Mouse (Mus musculus): ENCODE data around the gene Arglu1. TPM values are rescaled to one million over a fixed set of nuclear protein-coding genes. Genes with fewer than 3 reads are reported as not detected.

The Arglu1 gene
- 10 to 100 TPM; 88.1 to 95.1 TPM for total RNA-seq (2021)
- long read RNA-seq, experiment 1, transcript Arglu1-201 (4 exons, 3,197 nt): major isoform, 65 of 87 reads
- long read RNA-seq, experiment 1, transcript Arglu1-204 (3 exons, 3,559 nt): minor isoform, 7 of 87 reads
- long read RNA-seq, experiment 1, partial matches to known transcripts: 4 of 87 reads
- long read RNA-seq, experiment 1, other reads (novel, unspliced or antisense): 11 of 87 reads
- long read RNA-seq, experiment 2, transcript Arglu1-204 (3 exons, 3,559 nt): minor isoform, 5 of 91 reads
- long read RNA-seq, experiment 2, transcript Arglu1-201 (4 exons, 3,197 nt): major isoform, 74 of 91 reads
- long read RNA-seq, experiment 2, partial matches to known transcripts: 1 of 91 reads
- long read RNA-seq, experiment 2, other reads (novel, unspliced or antisense): 11 of 91 reads

DNA sequence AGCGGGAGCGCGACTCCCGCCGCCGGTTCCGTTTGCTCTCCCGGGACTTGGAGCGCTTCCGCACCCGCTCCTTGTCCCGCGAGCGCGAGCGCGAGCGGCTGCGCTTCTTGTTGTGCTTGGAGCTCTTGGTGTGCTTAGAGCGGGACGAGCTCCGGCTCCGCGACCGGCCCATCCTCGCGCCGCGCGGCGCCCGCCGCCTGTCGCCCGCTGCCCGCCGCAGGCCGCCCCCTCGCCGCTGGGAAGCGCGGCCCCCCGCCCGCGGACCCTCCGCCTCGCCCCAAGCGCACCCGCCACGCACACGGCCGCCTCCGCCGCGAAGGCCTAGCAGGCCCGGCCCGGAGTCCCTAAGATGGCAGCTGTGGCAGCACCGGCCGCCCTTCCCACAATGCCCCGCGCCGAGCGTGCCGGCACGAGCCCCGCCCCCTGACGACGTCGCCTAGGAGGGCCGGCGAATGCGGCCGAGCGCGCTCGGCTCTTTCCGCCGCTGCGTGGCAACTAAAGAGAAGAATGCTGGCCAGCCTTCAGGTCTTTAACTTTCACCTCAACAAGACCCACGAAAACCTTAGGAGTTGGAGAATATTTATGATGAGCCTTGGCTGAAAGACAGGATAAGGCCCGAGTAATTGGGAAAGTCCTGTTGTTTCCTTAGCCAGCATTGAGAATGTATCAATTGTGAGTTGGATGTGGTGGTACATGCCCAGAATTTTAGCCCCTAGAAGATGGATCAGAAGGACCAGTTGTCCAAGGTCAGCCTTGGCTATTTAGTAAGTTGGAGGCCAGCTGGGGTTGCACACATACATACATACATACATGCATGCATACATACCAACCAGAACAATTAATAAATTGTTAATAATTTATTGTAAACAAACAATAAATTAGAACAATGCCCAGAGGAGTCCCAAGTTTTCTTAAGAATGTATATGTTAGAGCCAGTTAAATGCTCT lies at the start of gene Arglu1:
Gene Arglu1, minus strand, starts transcription at position 376 of the 947 bp plus-strand sequence.
- peak; percentile 98 to 99 for DNase-seq (ENCODE audit: low spot score in 2 of 2)
- intact Hi-C loops (cut with DNase I): no loop called here

DNA sequence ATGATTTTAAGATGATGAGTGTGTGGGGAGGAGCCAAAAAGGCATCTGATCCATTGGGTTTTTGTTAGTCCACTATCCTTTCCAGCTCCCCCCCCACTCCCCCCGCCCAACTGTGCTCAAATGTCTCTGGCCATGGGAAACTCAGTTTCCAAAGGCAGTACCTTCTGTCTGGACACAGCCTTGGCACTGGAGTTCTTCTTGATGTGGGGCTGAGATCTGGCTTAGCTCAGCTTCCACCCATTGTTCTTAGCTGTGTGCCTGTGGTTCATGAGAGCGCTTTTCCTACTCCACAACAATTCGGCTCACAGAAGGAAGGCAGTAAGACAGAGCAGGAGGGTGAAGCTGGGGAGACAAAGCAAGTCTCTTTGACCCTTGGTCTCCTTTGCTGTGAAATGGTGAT lies 47.0 kb upstream of the Arglu1 start:
- intact Hi-C loops (cut with DNase I): no loop called here

DNA sequence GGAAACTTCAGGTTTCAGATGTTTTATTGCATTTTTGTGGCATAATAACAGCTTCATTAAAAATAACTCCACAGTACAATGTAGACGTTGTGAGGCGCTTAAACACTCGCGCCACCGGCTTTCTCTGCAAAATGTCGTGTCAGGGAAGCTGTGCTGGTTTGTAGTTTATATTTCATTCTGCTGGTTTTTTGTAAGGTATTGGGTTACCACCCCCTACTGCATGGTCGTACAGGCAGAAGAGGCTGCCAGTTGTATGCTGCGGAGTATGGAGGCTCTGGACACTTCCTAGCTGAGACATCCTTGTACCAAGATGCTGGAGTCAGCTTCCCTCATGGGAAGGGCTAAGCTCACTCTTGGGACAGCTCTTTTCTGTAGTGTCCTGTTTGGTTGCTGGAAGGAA lies 46.5 kb upstream of the Arglu1 start:
- intact Hi-C loops (cut with DNase I): no loop called here
- no peak for DNase-seq (ENCODE audit: low spot score in 2 of 2)

More for the DNA sequence above, 47.0 kb upstream of the Arglu1 start:
- DNase-seq (ENCODE audit: low spot score in 2 of 2): no peak

DNA sequence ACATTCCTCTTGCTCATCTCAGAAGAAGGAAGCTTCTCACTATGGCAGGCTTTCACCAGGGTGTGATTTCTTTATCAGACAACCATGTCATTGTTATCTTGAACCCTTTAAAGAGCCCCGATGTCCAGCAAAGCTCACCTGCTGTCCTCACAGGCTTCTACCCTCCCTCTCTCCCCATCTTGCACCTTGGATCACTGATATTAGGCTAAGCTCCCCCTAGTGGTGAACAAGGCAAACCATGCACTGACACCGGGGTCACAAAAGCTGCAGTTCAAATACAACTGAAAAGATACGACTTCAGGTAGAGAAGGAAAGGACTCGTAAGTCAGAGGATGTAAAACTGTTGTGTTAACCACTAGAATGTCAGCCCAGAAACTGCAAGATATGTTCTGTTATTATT lies 43.5 kb upstream of the Arglu1 start:
- intact Hi-C loops (cut with DNase I): no loop called here
- no peak for DNase-seq (ENCODE audit: low spot score in 2 of 2)

DNA sequence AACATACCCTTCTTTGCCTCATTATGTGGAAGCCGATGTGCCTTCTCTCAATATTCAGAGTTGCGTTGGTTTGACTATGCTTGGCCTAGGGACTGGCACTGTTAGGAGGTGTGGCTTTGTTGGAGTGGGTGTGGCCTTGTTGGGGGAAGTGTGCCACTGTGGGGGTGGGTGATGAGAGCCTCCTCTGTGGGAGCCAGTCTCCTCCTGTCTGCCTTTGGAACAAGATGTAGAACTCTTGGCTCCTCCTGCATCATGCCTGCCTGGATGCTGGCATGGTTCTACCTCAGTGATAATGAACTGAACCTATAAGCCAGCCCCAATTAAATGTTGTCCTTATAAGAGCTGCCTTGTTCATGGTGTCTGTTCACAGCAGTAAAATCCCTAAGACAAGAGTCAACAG lies 38.3 kb upstream of the Arglu1 start:
- intact Hi-C loops (cut with DNase I): no loop called here
- no peak for DNase-seq (ENCODE audit: low spot score in 2 of 2)

DNA sequence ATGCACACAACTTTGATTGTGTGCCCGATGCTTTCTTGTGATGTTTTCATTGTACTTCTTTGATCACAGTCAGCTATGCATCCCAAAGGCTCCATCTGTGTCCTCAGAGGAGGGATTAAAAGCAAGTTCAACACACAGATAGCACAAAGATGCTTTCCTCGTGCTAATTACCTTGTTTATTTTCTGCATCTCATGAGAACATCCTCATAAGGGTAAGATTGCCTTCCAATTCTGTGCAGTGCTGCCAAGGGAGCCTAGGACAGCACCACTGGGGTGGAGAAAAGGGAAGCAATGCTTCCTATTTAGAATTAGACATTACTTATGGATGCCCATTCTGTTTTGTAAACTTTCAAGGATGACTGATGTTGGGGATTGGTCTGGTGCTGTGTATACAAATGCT lies 36.2 kb upstream of the Arglu1 start:
- intact Hi-C loops (cut with DNase I): no loop called here
- no peak for DNase-seq (ENCODE audit: low spot score in 2 of 2)

DNA sequence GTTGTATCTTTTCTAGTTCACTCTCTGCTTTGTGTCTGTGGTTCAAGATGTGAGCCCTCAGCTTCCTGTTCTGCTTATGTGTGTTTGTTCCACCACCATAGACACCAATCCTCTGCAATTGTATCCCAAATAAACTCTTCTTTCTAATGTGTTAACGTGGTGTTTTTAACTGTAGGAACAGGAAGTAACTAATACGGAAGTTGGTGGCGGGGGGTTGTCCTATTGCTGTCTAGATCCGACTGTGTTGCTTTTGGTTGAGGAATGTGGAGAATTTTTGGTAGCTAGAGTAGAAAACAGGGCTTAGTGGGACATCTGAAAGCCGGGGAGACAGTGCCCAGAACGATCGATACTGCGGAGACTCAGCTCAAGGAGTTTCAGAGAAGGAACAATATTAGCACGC lies 14.5 kb upstream of the Arglu1 start:
- DNase-seq (ENCODE audit: low spot score in 2 of 2): no peak
- intact Hi-C loops (cut with DNase I): no loop called here

DNA sequence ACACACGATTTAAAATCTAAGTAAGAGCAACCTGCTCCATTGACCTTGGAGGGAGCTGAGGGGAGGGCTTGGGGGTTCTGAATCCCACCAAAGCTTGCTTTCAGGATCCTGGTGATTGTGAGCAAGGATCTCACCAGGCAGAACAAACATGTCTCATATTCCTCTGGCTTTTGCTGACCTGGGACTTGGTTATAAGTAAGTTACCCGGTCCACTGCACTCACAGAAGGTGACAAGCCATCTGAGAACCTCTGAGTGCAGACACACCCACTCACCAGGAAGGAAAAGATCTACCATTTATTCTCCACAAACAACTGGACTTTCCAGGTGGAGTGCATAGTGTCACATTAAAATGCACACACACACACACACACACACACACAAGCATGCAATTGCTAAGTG lies 13.3 kb upstream of the Arglu1 start:
- DNase-seq (ENCODE audit: low spot score in 2 of 2): no peak
- intact Hi-C loops (cut with DNase I): no loop called here

DNA sequence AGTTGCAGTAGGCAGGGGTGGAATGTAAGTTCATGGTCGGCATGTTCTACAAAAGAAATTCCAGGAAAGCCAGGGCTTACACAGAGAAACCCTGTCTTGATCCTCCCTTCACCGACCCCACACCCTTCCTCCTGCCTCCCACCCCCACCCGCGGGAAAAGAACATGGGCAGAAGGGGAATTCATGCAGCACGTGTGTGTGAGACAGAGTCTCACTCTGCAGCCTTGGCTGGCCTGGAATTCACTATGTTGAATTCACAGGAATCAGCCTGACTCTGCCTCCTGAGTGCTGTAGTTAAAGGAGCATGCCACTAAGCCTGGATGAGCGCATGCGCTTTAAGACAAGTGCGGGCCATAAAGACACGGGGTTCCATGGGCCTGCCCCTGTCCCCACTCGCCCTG lies 10.5 kb upstream of the Arglu1 start:
- intact Hi-C loops (cut with DNase I): no loop called here
- no peak for DNase-seq (ENCODE audit: low spot score in 2 of 2)

DNA sequence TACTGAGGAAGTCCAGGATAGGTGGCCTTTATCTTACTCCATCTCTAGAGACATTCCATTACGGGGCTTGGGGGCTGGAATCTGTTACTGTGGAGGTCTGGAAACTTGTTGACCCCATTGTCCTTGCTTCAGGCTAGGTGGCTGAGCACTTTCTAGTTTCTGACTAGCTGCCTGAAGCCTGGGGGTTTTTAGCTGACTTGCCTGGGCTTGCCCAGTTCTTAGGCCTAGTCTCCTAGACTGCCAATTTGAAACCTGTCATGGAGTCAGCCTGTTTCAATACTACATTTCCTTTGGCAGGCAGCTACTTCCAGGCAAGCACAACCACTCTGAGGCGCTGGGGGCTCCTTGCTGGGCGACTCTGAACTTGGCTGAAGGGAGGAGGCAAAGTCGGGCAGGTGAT lies 9.9 kb upstream of the Arglu1 start:
- intact Hi-C loops (cut with DNase I): no loop called here

DNA sequence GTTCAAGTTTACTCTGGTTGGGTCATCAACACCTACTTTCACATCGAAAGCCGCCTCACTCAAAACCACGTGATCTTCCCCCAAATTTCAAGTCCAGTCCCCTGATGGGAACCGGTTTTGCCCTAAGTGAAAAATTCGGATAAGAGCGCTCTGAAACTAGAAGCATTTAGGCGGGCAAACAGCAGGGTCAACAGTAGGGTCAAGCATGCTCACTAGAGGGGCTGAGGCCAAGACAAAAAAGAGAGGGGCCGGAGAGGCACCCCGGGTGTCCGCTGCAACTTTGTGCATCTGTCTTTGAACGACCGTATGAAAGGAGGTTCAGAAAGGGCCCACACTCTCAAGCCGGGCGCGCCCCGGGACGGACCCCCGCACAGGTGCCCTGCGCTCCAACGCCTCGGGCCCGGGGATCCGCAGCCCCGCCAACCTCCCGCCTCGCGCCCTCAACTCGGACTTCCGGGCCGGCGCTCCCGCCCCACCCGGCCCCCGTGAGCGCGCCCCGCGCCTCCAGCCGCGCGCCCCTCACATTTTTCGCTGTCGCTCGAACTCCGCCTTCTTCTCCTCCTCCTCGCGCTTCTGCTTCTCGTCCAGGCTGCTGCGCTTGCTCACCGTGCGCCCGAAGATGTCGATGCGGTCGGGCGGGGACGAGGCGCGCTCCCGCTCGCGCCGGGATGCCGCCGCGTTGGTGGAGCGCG lies 721 bp downstream of the Arglu1 start:
- intact Hi-C loops (cut with DNase I): no loop called here
- DNase-seq (ENCODE audit: low spot score in 2 of 2): peak; percentile 64 to 73

More for the DNA sequence above, 9.9 kb upstream of the Arglu1 start:
- no peak for DNase-seq (ENCODE audit: low spot score in 2 of 2)

DNA sequence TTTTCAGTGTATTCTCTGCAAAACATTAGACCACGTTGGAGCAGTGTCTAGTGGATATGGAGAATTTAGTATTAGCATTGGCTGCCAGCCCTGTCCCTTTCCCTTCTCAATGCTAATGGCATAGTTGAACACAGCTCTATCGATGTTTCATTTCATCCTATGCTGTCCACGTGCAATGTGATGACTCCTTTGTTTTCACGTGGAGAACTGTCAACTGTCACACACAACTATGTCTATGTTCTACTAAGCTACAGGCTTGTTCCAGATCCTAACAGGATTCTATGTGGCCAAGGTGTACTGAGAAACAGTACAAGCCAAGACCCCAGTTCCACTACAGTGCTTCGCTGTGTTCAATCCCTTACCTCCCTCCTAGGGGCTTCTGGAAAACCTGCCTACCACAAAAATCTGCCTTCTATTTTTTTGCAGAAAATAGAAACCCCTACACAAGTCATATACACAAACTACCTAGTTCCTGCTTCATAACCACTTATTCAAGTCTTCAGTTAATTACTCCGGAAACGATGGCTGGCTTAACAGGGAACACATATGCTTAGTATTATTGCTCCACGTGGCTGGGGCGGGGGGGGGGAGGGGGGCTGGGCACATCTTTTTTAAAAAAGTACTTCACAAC lies 1.4 kb downstream of the Arglu1 start:
- DNase-seq (ENCODE audit: low spot score in 2 of 2): no peak
- intact Hi-C loops (cut with DNase I): no loop called here

DNA sequence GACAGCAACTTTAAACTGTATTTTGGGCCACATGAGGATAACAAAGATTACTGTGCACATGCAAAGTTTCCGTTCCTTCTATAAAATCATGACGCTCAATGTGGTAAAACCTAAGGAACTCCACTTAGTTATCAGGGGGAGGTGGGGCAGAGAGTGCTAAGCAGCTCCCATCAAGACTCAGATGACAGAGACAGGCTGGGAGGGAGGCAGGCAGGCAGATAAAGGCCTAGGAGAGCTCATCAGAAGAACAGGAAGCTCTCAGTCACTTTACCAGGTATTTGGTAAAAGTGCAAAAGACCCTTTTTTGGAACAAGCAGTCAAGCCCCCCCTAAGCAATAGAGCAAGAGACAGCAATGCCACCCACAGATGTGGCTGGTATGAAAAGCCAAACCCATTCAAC lies 4.8 kb downstream of the Arglu1 start:
- intact Hi-C loops (cut with DNase I): no loop called here
- DNase-seq (ENCODE audit: low spot score in 2 of 2): no peak

DNA sequence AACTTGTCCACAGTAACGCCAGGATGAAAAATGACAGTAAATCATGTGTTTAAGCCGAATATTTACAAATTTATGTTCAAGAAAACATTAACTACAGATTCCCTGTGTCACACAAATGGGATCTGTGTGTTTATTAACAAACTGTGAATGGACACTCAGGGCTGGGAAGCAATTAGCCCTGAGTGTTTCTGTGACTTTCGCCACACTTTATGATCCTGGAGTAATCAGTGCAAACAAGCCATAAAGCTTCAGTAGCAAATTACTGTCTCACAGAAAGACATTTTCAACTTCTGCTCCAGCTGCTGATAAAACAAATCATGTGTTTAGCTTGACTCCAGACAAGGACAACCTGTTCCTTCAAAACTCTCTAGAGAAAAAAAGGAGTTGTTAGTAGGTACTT lies 7.6 kb downstream of the Arglu1 start:
- DNase-seq (ENCODE audit: low spot score in 2 of 2): no peak
- intact Hi-C loops (cut with DNase I): no loop called here

DNA sequence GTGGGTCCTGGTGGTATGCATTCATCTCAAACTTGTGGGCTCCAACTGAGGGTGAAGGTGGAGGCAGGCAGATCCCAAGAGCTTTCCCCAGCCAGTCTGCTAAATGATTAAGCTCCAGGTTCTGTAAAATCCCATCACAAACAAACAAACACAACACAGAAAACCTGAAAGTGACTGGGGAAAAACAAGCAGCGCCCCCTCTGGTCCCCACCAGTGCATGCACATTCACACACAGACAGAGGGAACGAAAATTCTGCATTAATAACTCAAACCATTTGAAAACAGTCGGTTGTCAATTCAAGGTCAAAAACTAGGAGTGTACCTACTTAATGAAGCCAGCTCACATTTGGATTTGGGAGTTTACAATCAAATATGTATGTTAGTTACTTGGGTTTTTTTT lies 12.1 kb downstream of the Arglu1 start:
- DNase-seq (ENCODE audit: low spot score in 2 of 2): no peak
- intact Hi-C loops (cut with DNase I): no loop called here

DNA sequence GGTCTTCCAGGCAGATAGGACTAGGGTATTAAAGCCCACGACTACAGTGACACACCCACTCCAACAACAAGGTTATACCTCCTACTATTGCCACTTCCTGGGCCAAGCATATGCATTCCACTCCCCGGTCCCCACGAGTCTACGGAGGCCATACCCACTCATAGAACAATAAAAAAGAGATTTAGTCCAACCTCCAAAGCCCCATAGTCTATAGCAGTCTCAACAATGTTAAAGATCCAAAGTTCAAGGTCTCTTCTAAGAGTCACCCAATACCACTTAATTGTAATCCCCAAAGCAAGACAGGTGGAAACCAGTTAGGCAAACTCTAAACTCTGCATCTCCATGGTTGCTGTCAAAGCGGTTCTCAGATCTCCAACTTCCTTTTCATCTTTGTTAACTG lies 15.5 kb downstream of the Arglu1 start:
- intact Hi-C loops (cut with DNase I): no loop called here
- DNase-seq (ENCODE audit: low spot score in 2 of 2): no peak

DNA sequence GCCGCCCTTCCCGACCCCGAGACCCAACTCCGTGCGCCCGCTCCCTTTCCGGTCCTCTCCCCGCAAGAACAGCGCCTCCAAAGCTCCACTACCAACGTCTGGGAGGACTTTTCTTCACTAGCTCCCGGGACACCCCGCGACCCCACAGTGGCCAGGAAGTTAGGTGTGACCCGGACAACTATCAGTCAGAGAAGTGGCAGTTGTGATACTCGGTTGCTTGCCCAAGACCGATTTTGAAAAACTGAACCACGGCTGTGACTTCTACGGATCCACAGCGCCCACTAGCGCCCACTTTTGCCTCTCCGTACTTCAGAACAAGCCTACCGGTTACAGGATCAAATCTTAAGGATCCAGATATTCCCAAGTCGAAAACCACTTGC lies 28.6 kb downstream of the Arglu1 start:
- peak; percentile 92 to 95 for DNase-seq (ENCODE audit: low spot score in 2 of 2)
- intact Hi-C loops (cut with DNase I): loop anchor here (2.0 to 5.0 kb wide), 2 partner anchors 331 to 516 kb away; no protein-coding TSS in a partner anchor

DNA sequence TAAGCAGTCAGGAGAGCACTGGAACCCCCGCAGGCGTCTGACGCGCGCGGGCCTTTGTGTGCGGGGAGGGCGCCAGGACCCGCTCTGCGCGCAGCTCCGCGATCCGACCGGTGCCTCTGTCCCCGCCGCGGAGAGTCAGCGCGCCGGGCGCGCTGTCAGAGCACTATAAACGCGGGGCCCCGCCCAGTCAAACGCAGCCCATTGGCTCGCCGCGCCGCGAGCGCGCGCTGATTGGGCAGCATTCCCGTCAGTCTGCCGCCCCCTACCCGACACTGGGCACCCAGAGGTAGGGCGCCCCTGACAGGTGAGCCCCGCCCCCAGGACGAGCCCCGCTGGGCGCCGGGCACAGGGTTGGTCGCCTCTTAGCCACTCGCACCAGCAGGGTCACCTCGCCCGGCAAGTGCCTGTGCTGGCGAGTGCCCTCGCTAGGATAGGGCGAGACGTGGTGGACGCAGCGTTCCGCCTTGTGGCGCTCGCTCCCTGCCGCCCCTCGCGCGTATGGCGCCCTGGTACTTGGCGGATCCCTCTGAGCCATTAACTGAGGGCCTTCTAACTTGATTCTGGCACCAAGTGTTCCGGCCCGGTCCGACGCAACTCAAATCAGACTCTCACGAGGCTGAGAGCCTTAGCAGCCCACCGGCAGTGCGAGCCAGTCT lies 29.1 kb downstream of the Arglu1 start, which contains the start of gene Efnb2:
Gene Efnb2, minus strand, starts transcription at position 140 of the 656 bp plus-strand sequence.
- peak; percentile 97 to 98 for DNase-seq (ENCODE audit: low spot score in 2 of 2)
- intact Hi-C loops (cut with DNase I): loop anchor here (2.0 to 5.0 kb wide), 2 partner anchors 332 to 516 kb away; no protein-coding TSS in a partner anchor
